17 mouse cellular contexts compared by ENCODE assay signal in the genomic region with DNA sequence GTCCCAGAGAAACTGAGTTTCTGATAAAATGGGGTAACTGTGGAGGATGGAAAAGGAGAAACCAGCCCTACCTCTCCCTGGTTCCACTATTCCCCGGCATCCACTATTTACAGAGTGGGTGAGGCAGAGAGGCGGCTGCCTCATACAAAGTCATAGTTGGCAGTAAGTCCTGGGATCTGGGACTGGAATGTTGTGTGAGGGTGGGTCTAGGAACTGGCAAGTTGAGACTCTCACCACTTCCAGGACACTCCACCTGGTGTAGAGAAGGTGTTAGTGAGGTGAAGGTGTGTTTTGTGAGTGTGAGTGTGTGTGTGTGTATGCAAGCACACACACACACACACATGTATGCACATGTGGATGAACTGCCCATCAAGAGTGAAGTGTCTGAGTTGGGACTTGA.
"Had no signal": no experiment of that assay in that cellular context is flagged by ENCODE, and none has a peak within 500 bp of the region (broad histone marks: within the 10 kb centered on the region; RNA-seq: fewer than 3 reads in every experiment).

No protein-coding gene starts in this region.

- DNase-seq: kidney, adult 11 months; kidney, adult 8-10 months; kidney, postnatal 14 days; layer of hippocampus, postnatal 36 days; left cerebral cortex, postnatal 4 days; lung, adult 18-20 months; midbrain, embryonic 14.5 days; thymus, adult 2 months; thymus, postnatal 14 days; thymus, postnatal 4 days had no signal

- H3K4me2 ChIP-seq: intestine, embryonic 15.5 days; limb, embryonic 12.5 days; limb, embryonic 15.5 days; lung, embryonic 15.5 days; midbrain, embryonic 11.5 days had no signal

- H3K36me3 ChIP-seq: intestine, embryonic 15.5 days; limb, embryonic 12.5 days; limb, embryonic 15.5 days; lung, embryonic 15.5 days had no signal

- H3K27ac ChIP-seq: intestine, embryonic 15.5 days; left cerebral cortex, adult 2 months; limb, embryonic 12.5 days; limb, embryonic 15.5 days; liver, embryonic 14.5 days; lung, embryonic 15.5 days had no signal

- H3K9ac ChIP-seq: intestine, embryonic 15.5 days; limb, embryonic 12.5 days; limb, embryonic 15.5 days; liver, embryonic 14.5 days; lung, embryonic 15.5 days had no signal

- H3K4me3 ChIP-seq: intestine, embryonic 15.5 days; left cerebral cortex, adult 2 months; limb, embryonic 12.5 days; limb, embryonic 15.5 days; lung, embryonic 15.5 days had no signal

- ATAC-seq: intestine, embryonic 15.5 days had no signal

- H3K9me3 ChIP-seq: intestine, embryonic 15.5 days; limb, embryonic 12.5 days; limb, embryonic 15.5 days; lung, embryonic 15.5 days had no signal
